Mouse (Mus musculus) heart, embryonic 16.5 days (tissue): ENCODE results near the gene Hvcn1. TPM values are rescaled to one million over a fixed set of nuclear protein-coding genes. Genes with fewer than 3 reads are reported as not detected.

ENCODE experiments used
- ATAC-seq: fragments of 200-750 bp; cut with Nextera tagmentation; replicated peaks from 2 replicates; pipeline ENCODE4 v1.8.0; 2017; ENCODE audit warnings: moderate number of reproducible peaks; ENCODE audit not compliant: insufficient read depth, low FRiP score; ENCODE audit errors: extremely low read depth
- H3K27ac ChIP-seq: fragments of 300-500 bp; sonication (generic); 2 replicates; pipeline ENCODE4 v1.5.1; 2014; ENCODE audit warnings: mild to moderate bottlenecking, low read length, control low read depth, moderate library complexity
- H3K27me3 ChIP-seq: fragments of 300-500 bp; sonication (generic); 2 replicates; pipeline ENCODE4 v1.6.1; 2014; ENCODE audit warnings: low read length, mixed read lengths; ENCODE audit not compliant: control insufficient read depth, insufficient read depth
- H3K36me3 ChIP-seq: fragments of 300-500 bp; sonication (generic); 2 replicates; pipeline ENCODE4 v1.6.1; 2014; ENCODE audit not compliant: control insufficient read depth, insufficient read depth
- H3K4me1 ChIP-seq: fragments of 300-500 bp; sonication (generic); 2 replicates; pipeline ENCODE4 v1.6.1; 2014; ENCODE audit warnings: low read length, mixed read lengths; ENCODE audit not compliant: control insufficient read depth, insufficient read depth
- H3K4me2 ChIP-seq: fragments of 300-500 bp; sonication (generic); 2 replicates; pipeline ENCODE4 v1.6.1; 2014; ENCODE audit warnings: low read depth, mild to moderate bottlenecking, control low read depth, low read length
- H3K4me3 ChIP-seq: fragments of 300-500 bp; sonication (generic); 2 replicates; pipeline ENCODE4 v1.5.1; 2014; ENCODE audit warnings: mild to moderate bottlenecking, control low read depth, low read length
- H3K9ac ChIP-seq: fragments of 300-500 bp; sonication (generic); 2 replicates; pipeline ENCODE4 v1.6.1; 2014; ENCODE audit warnings: low read length, control low read depth
- H3K9me3 ChIP-seq: fragments of 300-500 bp; sonication (generic); replicated peaks from 2 replicates; pipeline ENCODE4 v1.6.1; 2016; ENCODE audit warnings: low read length; ENCODE audit not compliant: control insufficient read depth
- WGBS: fragments of 180-500 bp; shearing (Covaris S2); extraction: QIAGEN DNeasy Blood & Tissue Kit; methylation state at CpG from one replicate; pipeline ENCODE4 v1.1.7; 2014; 5-methylcytosine and 5-hydroxymethylcytosine counted together
- polyA plus RNA-seq: library from polyadenylated mRNA; unstranded; fragments of >200 nt; fragmentation: Nextera tagmentation; extraction: Ambion mirVana; gene quantifications from 2 replicates; pipeline ENCODE4 v1.2.1, GENCODE M21; 2015

The Hvcn1 gene
- polyA plus RNA-seq, 1 experiment from 2014 or later: 5.7 TPM

DNA sequence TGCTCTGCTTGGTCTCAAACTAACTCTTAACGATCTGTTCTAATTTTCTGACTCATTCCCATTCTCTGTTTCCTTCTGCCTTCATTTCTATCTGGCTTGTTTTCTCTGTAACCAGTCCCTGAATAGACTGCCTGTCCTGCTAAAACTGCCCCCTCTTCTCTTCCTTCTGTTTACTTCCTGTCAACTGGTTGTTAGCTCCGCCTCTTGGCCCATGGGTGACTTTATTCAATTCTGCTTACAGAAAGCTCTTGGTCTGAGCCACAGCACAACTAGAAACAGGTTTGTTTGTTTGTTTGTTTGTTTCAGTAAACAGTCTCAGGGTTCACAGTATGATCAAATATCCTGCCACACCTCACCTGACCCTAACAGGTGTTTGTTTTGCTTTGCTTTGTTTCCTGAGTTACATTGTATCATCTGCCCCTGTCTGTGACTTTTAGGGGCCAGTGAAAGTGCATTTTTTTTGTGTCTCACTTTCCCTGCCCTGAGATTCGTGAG lies 21.7 kb downstream of the Hvcn1 start:
- peaks cover 8% of the 10 kb centered on the region for H3K9me3 ChIP-seq
- H3K4me2 ChIP-seq: no peak overlapping the region
- no peaks in the 10 kb centered on the region for H3K27me3 ChIP-seq
- H3K36me3 ChIP-seq: no peaks in the 10 kb centered on the region
- 89% methylated on average over 3 of the region's 3 CpGs for WGBS
- no peak for ATAC-seq
- H3K9ac ChIP-seq: no peak overlapping the region
- no peak overlapping the region for H3K27ac ChIP-seq
- no peaks in the 10 kb centered on the region for H3K4me1 ChIP-seq
- H3K4me3 ChIP-seq: no peak overlapping the region

DNA sequence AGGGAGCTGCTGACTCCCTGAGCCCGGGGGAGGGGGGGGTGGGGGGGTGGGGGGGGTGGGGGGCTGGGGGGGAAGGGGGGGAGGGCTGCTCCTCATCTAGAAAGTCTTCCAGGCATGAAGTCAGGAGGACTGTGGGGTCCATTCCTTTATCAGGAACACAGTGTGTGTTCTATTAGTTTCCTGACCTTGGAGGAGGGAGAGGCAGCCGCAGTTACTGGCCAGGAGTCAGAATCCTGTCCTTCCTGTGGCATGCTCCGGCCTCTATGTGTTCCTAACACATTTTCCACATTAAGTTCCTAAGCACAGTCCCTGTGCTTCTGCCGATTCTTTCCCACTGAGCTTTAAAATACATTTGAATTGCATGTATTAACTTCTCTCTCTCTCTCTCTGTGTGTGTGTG lies 22.2 kb downstream of the Hvcn1 start:
- WGBS: 33% methylated on average over 3 of the region's 4 CpGs

DNA sequence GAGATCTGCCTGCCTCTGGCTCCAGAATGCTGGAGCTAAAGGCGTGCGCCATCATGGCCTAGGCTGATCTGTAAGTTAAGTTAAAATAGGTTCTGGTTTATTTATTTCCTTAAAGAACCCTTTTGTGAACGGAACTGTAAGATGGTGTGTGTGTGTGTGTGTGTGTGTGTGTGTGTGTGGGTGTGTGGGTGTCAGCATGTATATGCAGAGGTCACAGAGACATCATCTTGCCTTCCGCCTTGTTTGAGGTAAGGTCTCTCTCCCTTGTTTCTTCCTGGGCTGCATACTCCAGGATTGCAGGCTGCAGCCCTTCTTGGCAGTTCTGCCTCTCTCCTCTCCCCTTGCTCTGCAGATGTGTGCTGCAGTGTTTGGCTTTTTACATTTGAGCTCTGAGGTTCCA lies 24.2 kb downstream of the Hvcn1 start:
- H3K27me3 ChIP-seq: no peaks in the 10 kb centered on the region

More for the DNA sequence above, 22.2 kb downstream of the Hvcn1 start:
- H3K9ac ChIP-seq: no peak overlapping the region
- H3K4me3 ChIP-seq: no peak overlapping the region
- peaks cover 8% of the 10 kb centered on the region for H3K9me3 ChIP-seq
- no peaks in the 10 kb centered on the region for H3K27me3 ChIP-seq
- H3K4me2 ChIP-seq: no peak overlapping the region
- 0 out of 2 replicates have a peak, but pooled peaks cover 2% of the 10 kb centered on the region for H3K4me1 ChIP-seq
- no peak overlapping the region for H3K27ac ChIP-seq
- no peak for ATAC-seq
- no peaks in the 10 kb centered on the region for H3K36me3 ChIP-seq

GRCm38 (mm10) chr5:122231431-122231830 lies 24.8 kb downstream of the Hvcn1 start:
- Histone ChIP-seq H3K9me3 (peaks cover 8% of the 10 kb centered on the region), H3K4me2 (no peak overlapping the region), H3K4me1 (0 out of 2 replicates have a peak, but pooled peaks cover 3% of the 10 kb centered on the region), H3K9ac (no peak overlapping the region), H3K27ac (no peak overlapping the region), H3K36me3 (no peaks in the 10 kb centered on the region), H3K27me3 (no peaks in the 10 kb centered on the region), H3K4me3 (no peak overlapping the region)
- ATAC-seq: no peak
- WGBS: 55% methylated on average over 6 of the region's 6 CpGs

More for the DNA sequence above, 24.2 kb downstream of the Hvcn1 start:
- Histone ChIP-seq H3K9me3 (peaks cover 8% of the 10 kb centered on the region), H3K4me1 (0 out of 2 replicates have a peak, but pooled peaks cover 3% of the 10 kb centered on the region), H3K36me3 (no peaks in the 10 kb centered on the region), H3K9ac (no peak overlapping the region), H3K4me2 (no peak overlapping the region), H3K27ac (no peak overlapping the region), H3K4me3 (no peak overlapping the region)
- ATAC-seq: no peak
- WGBS: 86% methylated on average over 4 of the region's 4 CpGs

DNA sequence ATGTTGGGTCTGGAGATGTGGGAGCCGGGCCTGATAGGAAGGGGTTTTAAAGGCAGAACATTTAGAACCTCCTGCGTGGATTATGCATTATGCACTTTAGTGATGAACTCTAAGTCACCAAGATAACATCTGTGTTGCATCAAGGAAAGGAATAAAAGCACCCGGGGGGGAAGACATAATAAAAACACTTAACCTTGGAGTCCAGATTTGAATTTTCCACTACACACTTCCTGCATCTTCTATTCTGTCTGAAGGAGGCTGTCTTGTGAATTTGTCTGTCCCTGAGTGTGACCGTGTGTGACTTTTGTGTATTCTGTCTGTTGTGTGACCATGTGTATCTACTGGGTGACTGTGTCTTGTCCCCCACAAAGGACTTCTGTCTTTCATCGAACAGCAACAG lies 25.4 kb downstream of the Hvcn1 start:
- Histone ChIP-seq H3K4me1 (0 out of 2 replicates have a peak, but pooled peaks cover 3% of the 10 kb centered on the region), H3K9ac (no peak overlapping the region), H3K9me3 (peaks cover 8% of the 10 kb centered on the region), H3K4me2 (no peak overlapping the region), H3K27me3 (no peaks in the 10 kb centered on the region), H3K36me3 (no peaks in the 10 kb centered on the region), H3K27ac (no peak overlapping the region), H3K4me3 (no peak overlapping the region)
- ATAC-seq: no peak
- WGBS: 64% methylated on average over 5 of the region's 5 CpGs

DNA sequence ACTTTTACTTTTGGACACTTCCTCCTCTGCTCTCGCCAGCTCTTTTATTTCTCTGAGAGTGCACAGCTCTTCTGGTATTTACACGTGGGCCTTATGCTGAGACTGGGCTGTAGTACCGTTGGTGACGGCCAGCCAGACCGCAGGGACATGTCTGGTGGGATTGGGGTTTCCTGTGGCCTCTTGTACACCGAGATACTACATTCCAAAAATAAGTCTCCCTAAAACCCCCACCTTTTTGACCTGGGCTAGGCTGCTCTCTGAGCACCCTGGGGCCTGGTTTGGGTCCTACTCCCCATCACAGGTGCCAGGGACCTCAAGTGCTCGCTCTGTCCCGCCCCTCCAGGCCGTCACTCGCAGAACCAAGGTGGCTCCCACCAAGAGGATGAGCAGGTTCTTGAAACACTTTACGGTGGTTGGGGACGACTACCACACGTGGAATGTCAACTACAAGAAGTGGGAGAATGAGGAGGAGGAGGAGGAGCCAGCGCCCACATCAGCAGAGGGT lies 26.5 kb downstream of the Hvcn1 start:
- WGBS: 62% methylated on average over 14 of the region's 14 CpGs
- no peak for ATAC-seq

DNA sequence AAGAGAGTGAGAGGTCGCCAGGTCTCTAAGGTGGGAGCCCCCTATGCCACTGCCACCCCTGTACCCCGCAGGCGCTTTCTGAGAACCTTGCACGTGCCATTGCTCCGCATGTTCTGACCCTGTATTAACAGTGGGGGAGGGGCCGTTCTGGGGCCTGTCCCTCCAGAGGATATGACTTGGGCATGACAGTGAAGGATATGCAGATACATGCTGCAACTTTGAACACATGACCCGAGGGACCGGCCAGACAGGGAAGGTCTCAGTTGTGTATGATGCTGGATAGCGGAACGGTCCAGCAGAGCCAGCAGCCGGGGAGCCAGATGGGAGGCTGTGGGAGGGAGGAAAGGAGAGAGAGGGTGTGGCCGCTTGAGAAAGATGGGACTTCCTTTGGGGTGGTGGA lies 27.1 kb downstream of the Hvcn1 start:
- Histone ChIP-seq H3K36me3 (no peaks in the 10 kb centered on the region), H3K27ac (no peak overlapping the region), H3K4me1 (0 out of 2 replicates have a peak, but pooled peaks cover 3% of the 10 kb centered on the region), H3K9ac (no peak overlapping the region), H3K9me3 (no peaks in the 10 kb centered on the region), H3K27me3 (no peaks in the 10 kb centered on the region), H3K4me2 (no peak overlapping the region), H3K4me3 (no peak overlapping the region)
- 80% methylated on average over 12 of the region's 12 CpGs for WGBS
- ATAC-seq: no peak; the same call in 1 of the 2 replicates

More for the DNA sequence above, 26.5 kb downstream of the Hvcn1 start:
- no peak overlapping the region for H3K4me2 ChIP-seq
- no peaks in the 10 kb centered on the region for H3K36me3 ChIP-seq
- no peak overlapping the region for H3K9ac ChIP-seq
- peaks cover 2% of the 10 kb centered on the region for H3K9me3 ChIP-seq
- H3K27me3 ChIP-seq: no peaks in the 10 kb centered on the region
- H3K4me1 ChIP-seq: 0 out of 2 replicates have a peak, but pooled peaks cover 3% of the 10 kb centered on the region
- H3K4me3 ChIP-seq: no peak overlapping the region
- no peak overlapping the region for H3K27ac ChIP-seq

DNA sequence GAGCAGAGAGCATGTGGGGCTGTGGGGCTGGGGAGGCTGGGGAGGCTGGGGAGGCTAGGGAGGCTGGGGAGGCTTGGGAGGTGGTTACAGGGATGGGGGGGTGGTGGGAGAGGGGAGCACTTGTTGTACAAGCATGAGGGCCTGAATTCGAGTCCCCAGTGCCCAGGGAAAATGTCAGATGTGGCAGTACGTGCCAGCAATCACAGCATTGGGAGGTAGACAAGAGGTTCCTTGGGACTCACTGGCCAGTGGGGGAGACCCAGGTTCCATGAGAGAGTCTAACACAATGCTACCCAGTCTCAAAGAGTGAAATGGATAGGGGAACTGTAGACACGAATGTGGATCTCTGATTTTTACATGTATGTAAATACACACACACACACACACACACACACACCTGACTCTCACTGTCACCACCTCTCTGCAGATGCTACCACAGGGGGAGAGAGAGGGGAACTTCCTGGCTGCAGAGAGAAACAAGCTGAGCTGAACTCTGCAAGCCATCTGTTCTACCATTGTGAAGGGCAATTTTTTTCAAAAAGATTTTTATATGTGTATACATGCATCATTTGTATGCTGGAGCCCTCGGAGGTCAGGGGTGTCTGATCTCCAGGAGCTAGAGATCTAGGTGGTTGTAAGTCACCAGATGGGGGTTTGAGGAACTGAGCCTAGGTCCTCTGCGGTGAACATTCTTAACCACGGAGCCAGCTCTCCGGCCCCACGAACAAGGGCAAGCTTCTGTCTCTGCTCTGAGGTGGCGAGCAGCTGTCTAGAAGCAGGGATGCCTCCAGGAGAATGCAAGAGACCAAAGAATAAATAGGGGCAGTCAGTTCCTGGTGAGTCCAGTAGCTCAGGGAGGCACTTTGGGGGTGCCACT lies 28.0 kb downstream of the Hvcn1 start:
- 69% methylated on average over 9 of the region's 9 CpGs for whole genome bisulfite sequencing
- H3K9me3 ChIP-seq: no peaks in the 10 kb centered on the region
- 0 out of 2 replicates have a peak, but pooled peaks cover 3% of the 10 kb centered on the region for H3K4me1 ChIP-seq
- peak overlapping the region; percentile 17; the same call in 1 of the 2 replicates for H3K27ac ChIP-seq
- H3K4me2 ChIP-seq: no peak overlapping the region
- no peak overlapping the region for H3K4me3 ChIP-seq
- no peak overlapping the region for H3K9ac ChIP-seq
- no peaks in the 10 kb centered on the region for H3K36me3 ChIP-seq
- no peaks in the 10 kb centered on the region for H3K27me3 ChIP-seq
- no peak for ATAC-seq
